Comparison of ENCODE assay signal across 10 mouse cellular contexts in genomic region chr2:93327915-93328555, GRCm38 (mm10). TPM values are rescaled to one million over a fixed set of nuclear protein-coding genes. Genes with fewer than 3 reads are reported as not detected.
DNase-seq lines count a peak whose midpoint lies in the region; ATAC-seq and TF ChIP-seq lines count a peak whose summit lies in the region.
"Had no signal": no experiment of that assay in that cellular context is flagged by ENCODE, and none has a peak within 500 bp of the region (broad histone marks: within the 10 kb centered on the region; RNA-seq: fewer than 3 reads in every experiment).

No protein-coding gene starts in this region.

- H3K4me3 ChIP-seq in forebrain, postnatal 0 days (ENCODE audit: low read depth, low read length): no peak overlapping the region
- no peak overlapping the region for H3K4me3 ChIP-seq in neural tube, embryonic 13.5 days
- no peak overlapping the region for H3K4me3 ChIP-seq in left cerebral cortex, adult 2 months
- H3K4me3 ChIP-seq: erythroblast, embryonic 14.5 days had no signal

- peak overlapping the region; percentile 57; the same call in 1 of the 2 replicates for H3K27ac ChIP-seq in forebrain, postnatal 0 days (ENCODE audit: low read depth, low read length)
- H3K27ac ChIP-seq in neural tube, embryonic 13.5 days (replicated peaks): peak overlapping the region; percentile 73
- H3K27ac ChIP-seq in left cerebral cortex, adult 2 months: no peak overlapping the region

- peak; percentile 68 for DNase-seq in adrenal gland, postnatal 10 days
- DNase-seq in adrenal gland, adult 8-10 months: no peak
- DNase-seq in left cerebral cortex, postnatal 4 days: peak; percentile 76
- DNase-seq in left cerebral cortex, adult 9 months (ENCODE audit: low spot score in 2 of 2): no peak
- peak; percentile 69 for DNase-seq in forebrain, postnatal 0 days
- no peak for DNase-seq in lung, postnatal 25 days (ENCODE audit: low spot score)
- DNase-seq in left cerebral cortex, adult 2 months (ENCODE audit: extremely low spot score in 1 of 2, low spot score in 2 of 2): no peak

- H3K36me3 ChIP-seq in forebrain, postnatal 0 days (ENCODE audit: insufficient read depth): no peaks in the 10 kb centered on the region
- H3K36me3 ChIP-seq in neural tube, embryonic 13.5 days: 0 out of 2 replicates have a peak, but pooled peaks cover 2% of the 10 kb centered on the region

- 52% methylated on average over 7 of the region's 7 CpGs for WGBS in forebrain, postnatal 0 days
- 61% methylated on average over 7 of the region's 7 CpGs for WGBS in neural tube, embryonic 13.5 days

- no peaks in the 10 kb centered on the region for H3K27me3 ChIP-seq in forebrain, postnatal 0 days (ENCODE audit: insufficient read depth, low read length)
- no peaks in the 10 kb centered on the region for H3K27me3 ChIP-seq in neural tube, embryonic 13.5 days

- H3K4me1 ChIP-seq in forebrain, postnatal 0 days (ENCODE audit: insufficient read depth): peaks cover 9% of the 10 kb centered on the region
- peaks cover 92% of the 10 kb centered on the region for H3K4me1 ChIP-seq in neural tube, embryonic 13.5 days (replicated peaks)

- intact Hi-C loops in left cerebral cortex, postnatal 4 days (cut with DNase I): no loop called here
- intact Hi-C loops in left cerebral cortex, adult 2 months (cut with DNase I): no loop called here

- H3K9ac ChIP-seq in forebrain, postnatal 0 days: no peak overlapping the region
- H3K9ac ChIP-seq in neural tube, embryonic 13.5 days: peak overlapping the region; percentile 18; the same call in 1 of the 2 replicates

- ATAC-seq in forebrain, postnatal 0 days: peak; percentile 73
- peak; percentile 26; the same call in 1 of the 2 replicates for ATAC-seq in neural tube, embryonic 13.5 days (ENCODE audit: low read depth)

- H3K9me3 ChIP-seq in forebrain, postnatal 0 days (ENCODE audit: low read length): no peaks in the 10 kb centered on the region
- no peaks in the 10 kb centered on the region for H3K9me3 ChIP-seq in neural tube, embryonic 13.5 days

- no peak overlapping the region for H3K4me2 ChIP-seq in forebrain, postnatal 0 days (ENCODE audit: low read depth)
- peak overlapping the region; percentile 20 for H3K4me2 ChIP-seq in neural tube, embryonic 13.5 days

- no peak for TF ChIP-seq CTCF in forebrain, postnatal 0 days (IDR thresholded peaks at IDR 0.05; ENCODE audit: low read depth)
- no peak for TF ChIP-seq CTCF in left cerebral cortex, adult 2 months (IDR thresholded peaks at IDR 0.05)

RNA-seq across cellular contexts. Expression of gene Tspan18, which starts 6.3 kb away (rescaled TPM):
- 100 to 1,000 TPM in 1 of 2 experiments, 10 to 100 TPM in 1; 84.9 to 114 TPM for total RNA-seq in adrenal gland, postnatal 10 days (2021)
- total RNA-seq in adrenal gland, adult 8-10 months (2022): 10 to 100 TPM; 39.5 to 48.5 (median 45.8) TPM
- 10 to 100 TPM; 13.8 to 14.6 TPM for total RNA-seq in left cerebral cortex, postnatal 4 days (2021)
- total RNA-seq in forebrain, postnatal 0 days (2014; rRNA removed): 14.8 and 23.1 TPM in 2 replicates
- 14.4 and 18.1 TPM in 2 replicates for polyA plus RNA-seq in forebrain, postnatal 0 days (2015; fragmentation: Nextera tagmentation; extraction: Ambion mirVana)
- 41.8 and 43.5 TPM in 2 replicates for polyA plus RNA-seq in neural tube, embryonic 13.5 days (2015; fragmentation: Nextera tagmentation; extraction: Ambion mirVana)
- total RNA-seq in left cerebral cortex, adult 2 months (2021): 1 to 10 TPM; 1.5 to 3.0 TPM
- total RNA-seq: hematopoietic stem cell, adult 5-6 weeks had no signal

Comparison
In these comparisons a context has a peak if more than half of its experiments do, and no peak if none do; other contexts are left out.
1. DNase-seq: peak in adrenal gland, postnatal 10 days (single experiment), left cerebral cortex, postnatal 4 days (single experiment) and forebrain, postnatal 0 days (single experiment); none in adrenal gland, adult 8-10 months (single experiment), left cerebral cortex, adult 9 months (0 of 2), lung, postnatal 25 days (single experiment) and left cerebral cortex, adult 2 months (0 of 2).